11 mouse cellular contexts compared by ENCODE assay signal in the genomic region with DNA sequence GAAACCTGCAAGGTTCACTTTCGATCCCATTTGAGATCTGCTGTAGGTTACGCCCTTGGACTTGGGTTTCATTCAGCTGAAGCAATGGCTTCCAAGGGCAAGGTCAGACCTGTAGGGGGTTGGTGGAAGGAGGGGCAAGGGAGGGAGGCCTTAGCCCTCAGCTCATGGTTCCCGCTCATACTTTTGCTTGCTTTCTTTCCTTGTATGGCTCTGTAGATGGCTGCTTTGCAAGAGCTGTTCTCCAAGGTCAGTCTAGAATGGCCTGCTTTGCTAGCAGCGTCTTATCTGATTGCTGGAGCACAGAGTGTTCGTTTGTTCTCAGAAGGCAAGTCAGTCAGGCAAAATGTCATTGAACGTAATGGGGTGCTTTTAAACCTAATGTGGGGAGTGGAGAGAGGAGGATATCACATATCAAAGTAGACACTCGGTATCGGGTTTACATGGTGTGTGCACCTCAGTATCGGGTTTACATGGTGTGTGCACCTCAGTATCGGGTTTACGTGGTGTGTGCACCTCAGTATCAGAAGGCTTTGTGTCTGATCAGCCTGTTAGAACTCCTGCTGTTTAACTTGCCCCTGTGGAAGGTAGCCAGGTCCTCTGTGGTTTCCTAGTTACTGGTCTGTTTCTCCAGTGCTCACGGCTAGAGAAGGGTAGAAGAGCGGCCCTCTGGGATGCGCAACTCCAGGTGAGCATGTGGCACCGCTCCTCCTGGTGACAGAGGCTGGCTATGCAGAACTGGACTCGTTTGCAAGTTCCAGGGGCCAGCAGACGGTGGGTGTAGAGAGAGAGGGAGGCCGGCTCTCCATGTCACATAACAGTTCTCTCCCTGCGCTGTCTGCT. TPM values are rescaled to one million over a fixed set of nuclear protein-coding genes. Genes with fewer than 3 reads are reported as not detected.
DNase-seq lines count a peak whose midpoint lies in the region; ATAC-seq and TF ChIP-seq lines count a peak whose summit lies in the region.
"Had no signal": no experiment of that assay in that cellular context is flagged by ENCODE, and none has a peak within 500 bp of the region (broad histone marks: within the 10 kb centered on the region; RNA-seq: fewer than 3 reads in every experiment).

No protein-coding gene starts in this region.

- 62% methylated on average over 19 of the region's 19 CpGs for WGBS in stomach, embryonic 15.5 days
- 71% methylated on average over 19 of the region's 19 CpGs for WGBS in liver, postnatal 0 days (ENCODE audit: insufficient replicate concordance)

- peaks cover 8% of the 10 kb centered on the region; the same call in 1 of the 2 replicates for H3K4me1 ChIP-seq in stomach, embryonic 15.5 days
- no peaks in the 10 kb centered on the region for H3K4me1 ChIP-seq in liver, postnatal 0 days (ENCODE audit: insufficient read depth)

- ATAC-seq in stomach, embryonic 15.5 days (ENCODE audit: insufficient read depth, low FRiP score, low read depth) = peak; percentile 72
- no peak for ATAC-seq in liver, postnatal 0 days

- DNase-seq in layer of hippocampus, adult 2 months (ENCODE audit: low spot score in 2 of 2) = no peak
- DNase-seq in layer of hippocampus, adult 11-12 months (ENCODE audit: low spot score) = no peak
- DNase-seq in adrenal gland, postnatal 14 days = peak; percentile 51
- DNase-seq in heart, postnatal 4 days = peak; percentile 36
- no peak for DNase-seq in urinary bladder, postnatal 36 days (ENCODE audit: low spot score in 2 of 2)
- no peak for DNase-seq in liver, postnatal 0 days
- no peak for DNase-seq in frontal cortex, postnatal 25 days (ENCODE audit: low spot score in 2 of 2)
- DNase-seq: gastrocnemius, postnatal 14 days had no signal

- no peak overlapping the region for H3K9ac ChIP-seq in stomach, embryonic 15.5 days
- no peak overlapping the region for H3K9ac ChIP-seq in liver, postnatal 0 days (replicated peaks)

- H3K36me3 ChIP-seq in stomach, embryonic 15.5 days = no peaks in the 10 kb centered on the region
- peaks cover 10% of the 10 kb centered on the region for H3K36me3 ChIP-seq in liver, postnatal 0 days (replicated peaks; ENCODE audit: insufficient read depth, low read length)

- H3K4me2 ChIP-seq in stomach, embryonic 15.5 days = 0 out of 2 replicates have a peak overlapping the region, but pooled peaks have one; percentile 5
- no peak overlapping the region for H3K4me2 ChIP-seq in liver, postnatal 0 days (ENCODE audit: low read depth, low read length)

- no peak for TF ChIP-seq EP300 in liver, postnatal 0 days (IDR thresholded peaks at IDR 0.05; ENCODE audit: low read depth)

- H3K9me3 ChIP-seq in stomach, embryonic 15.5 days = no peaks in the 10 kb centered on the region
- no peaks in the 10 kb centered on the region for H3K9me3 ChIP-seq in liver, postnatal 0 days (ENCODE audit: low read length)

- no peak overlapping the region for H3K4me3 ChIP-seq in layer of hippocampus, adult 2 months
- no peak overlapping the region for H3K4me3 ChIP-seq in stomach, embryonic 15.5 days (replicated peaks)
- H3K4me3 ChIP-seq in liver, postnatal 0 days (ENCODE audit: low read depth, low read length) = no peak overlapping the region

- no peaks in the 10 kb centered on the region for H3K27me3 ChIP-seq in stomach, embryonic 15.5 days (replicated peaks)
- H3K27me3 ChIP-seq in liver, postnatal 0 days (ENCODE audit: insufficient read depth, low read length) = no peaks in the 10 kb centered on the region

- H3K27ac ChIP-seq in layer of hippocampus, adult 2 months = peak overlapping the region; percentile 0; the same call in 1 of the 2 replicates
- peak overlapping the region; percentile 80 for H3K27ac ChIP-seq in stomach, embryonic 15.5 days
- H3K27ac ChIP-seq in liver, postnatal 0 days (ENCODE audit: low read depth) = no peak overlapping the region
- H3K27ac ChIP-seq: macrophage had no signal

- no peak for TF ChIP-seq CTCF in layer of hippocampus, adult 2 months (conservative IDR thresholded peaks at IDR 0.05)
- TF ChIP-seq CTCF in liver, postnatal 0 days (IDR thresholded peaks at IDR 0.05; ENCODE audit: low read depth) = no peak

RNA-seq across cellular contexts. Expression of a gene that starts 35.7 kb away (rescaled TPM):
- 100 to 1,000 TPM; 126 to 148 TPM for total RNA-seq in layer of hippocampus, adult 2 months (2021)
- 23.2 and 25.1 TPM in 2 replicates for total RNA-seq in adrenal gland, postnatal 14 days (2021)
- total RNA-seq in heart, postnatal 4 days (2021) = 10 to 100 TPM; 35.0 to 35.1 TPM
- polyA plus RNA-seq in stomach, embryonic 15.5 days (2015; fragmentation: Nextera tagmentation; extraction: Ambion mirVana) = 1.5 and 1.8 TPM in 2 replicates
- polyA plus RNA-seq in liver, postnatal 0 days (2015; fragmentation: Nextera tagmentation; extraction: Ambion mirVana) = 0.40 and 0.51 TPM in 2 replicates

RNA-seq across cellular contexts. Expression of a gene that starts 50.7 kb away (rescaled TPM):
- total RNA-seq in layer of hippocampus, adult 2 months (2021) = 10 to 100 TPM; 42.5 to 54.0 TPM
- 8.3 and 9.8 TPM in 2 replicates for total RNA-seq in adrenal gland, postnatal 14 days (2021)
- 10 to 100 TPM; 12.8 to 14.2 TPM for total RNA-seq in heart, postnatal 4 days (2021)
- polyA plus RNA-seq in stomach, embryonic 15.5 days (2015; fragmentation: Nextera tagmentation; extraction: Ambion mirVana) = not detected in 2 replicates
- polyA plus RNA-seq in liver, postnatal 0 days (2015; fragmentation: Nextera tagmentation; extraction: Ambion mirVana) = not detected in 2 replicates
- polyA plus RNA-seq: brain, embryonic 14.5 days had no signal

Comparison
In these comparisons a context has a peak if more than half of its experiments do, and no peak if none do; other contexts are left out.
1. DNase-seq: peak in adrenal gland, postnatal 14 days (single experiment) and heart, postnatal 4 days (single experiment); none in layer of hippocampus, adult 2 months (0 of 2), layer of hippocampus, adult 11-12 months (single experiment), urinary bladder, postnatal 36 days (0 of 2), liver, postnatal 0 days (single experiment) and frontal cortex, postnatal 25 days (0 of 2).